Mouse (Mus musculus) heart, postnatal 0 days (tissue): ENCODE results near the gene Agap3.

Experiments used
- CTCF ChIP-seq: IDR thresholded peaks from 2 replicates; pipeline ENCODE4 v1.5.1; 2016; ENCODE audit warnings: antibody characterized with exemption, control low read depth, low read depth
- EP300 ChIP-seq: IDR thresholded peaks from 2 replicates; pipeline ENCODE4 v1.6.1; 2016; ENCODE audit warnings: antibody characterized with exemption, low read depth

GRCm38 (mm10) chr5:24477909-24478308 is 25.9 kb downstream of the Agap3 start:
- TF ChIP-seq CTCF, result no peak
- TF ChIP-seq EP300, result no peak
